Mouse (Mus musculus) midbrain, embryonic 10.5 days (tissue): ENCODE results near the gene Pdf. TPM values are rescaled to one million over a fixed set of nuclear protein-coding genes. Genes with fewer than 3 reads are reported as not detected.
A peak's percentile ranks its signal among the peaks of the same experiment; 100 is the strongest.

Experiments
- DNase-seq: peaks from one replicate; pipeline ENCODE4 v3.0.0-alpha.2; 2017; ENCODE audit warnings: low spot score
- H3K27ac ChIP-seq: fragments of 300-500 bp; sonication (generic); replicated peaks from 2 replicates; pipeline ENCODE4 v1.5.1; 2016; ENCODE audit warnings: mild to moderate bottlenecking
- H3K27me3 ChIP-seq: fragments of 300-500 bp; sonication (generic); 2 replicates; pipeline ENCODE4 v1.6.1; 2016; ENCODE audit warnings: low read depth, mild to moderate bottlenecking; ENCODE audit not compliant: poor library complexity, severe bottlenecking
- H3K36me3 ChIP-seq: fragments of 300-500 bp; sonication (generic); 2 replicates; pipeline ENCODE4 v1.6.1; 2016; ENCODE audit warnings: mild to moderate bottlenecking, moderate library complexity
- H3K4me1 ChIP-seq: fragments of 300-500 bp; sonication (generic); 2 replicates; pipeline ENCODE4 v1.6.1; 2016
- H3K4me3 ChIP-seq: fragments of 300-500 bp; sonication (generic); 2 replicates; pipeline ENCODE4 v1.5.1; 2016; ENCODE audit warnings: mild to moderate bottlenecking, moderate library complexity
- H3K9me3 ChIP-seq: fragments of 300-500 bp; sonication (generic); replicated peaks from 2 replicates; pipeline ENCODE4 v1.6.1; 2016; ENCODE audit warnings: mild to moderate bottlenecking
- WGBS: fragments of 180-500 bp; shearing (Covaris S2); methylation state at CpG from one replicate; pipeline ENCODE4 v1.1.7; 2016; 5-methylcytosine and 5-hydroxymethylcytosine counted together
- polyA plus RNA-seq: library from polyadenylated mRNA; unstranded; fragments of >200 nt; fragmentation: Nextera tagmentation; extraction: Ambion mirVana; gene quantifications from 2 replicates; pipeline ENCODE4 v1.2.1, GENCODE M21; 2016

Gene Pdf
- polyA plus RNA-seq = 44.2 and 48.1 TPM in 2 replicates

DNA sequence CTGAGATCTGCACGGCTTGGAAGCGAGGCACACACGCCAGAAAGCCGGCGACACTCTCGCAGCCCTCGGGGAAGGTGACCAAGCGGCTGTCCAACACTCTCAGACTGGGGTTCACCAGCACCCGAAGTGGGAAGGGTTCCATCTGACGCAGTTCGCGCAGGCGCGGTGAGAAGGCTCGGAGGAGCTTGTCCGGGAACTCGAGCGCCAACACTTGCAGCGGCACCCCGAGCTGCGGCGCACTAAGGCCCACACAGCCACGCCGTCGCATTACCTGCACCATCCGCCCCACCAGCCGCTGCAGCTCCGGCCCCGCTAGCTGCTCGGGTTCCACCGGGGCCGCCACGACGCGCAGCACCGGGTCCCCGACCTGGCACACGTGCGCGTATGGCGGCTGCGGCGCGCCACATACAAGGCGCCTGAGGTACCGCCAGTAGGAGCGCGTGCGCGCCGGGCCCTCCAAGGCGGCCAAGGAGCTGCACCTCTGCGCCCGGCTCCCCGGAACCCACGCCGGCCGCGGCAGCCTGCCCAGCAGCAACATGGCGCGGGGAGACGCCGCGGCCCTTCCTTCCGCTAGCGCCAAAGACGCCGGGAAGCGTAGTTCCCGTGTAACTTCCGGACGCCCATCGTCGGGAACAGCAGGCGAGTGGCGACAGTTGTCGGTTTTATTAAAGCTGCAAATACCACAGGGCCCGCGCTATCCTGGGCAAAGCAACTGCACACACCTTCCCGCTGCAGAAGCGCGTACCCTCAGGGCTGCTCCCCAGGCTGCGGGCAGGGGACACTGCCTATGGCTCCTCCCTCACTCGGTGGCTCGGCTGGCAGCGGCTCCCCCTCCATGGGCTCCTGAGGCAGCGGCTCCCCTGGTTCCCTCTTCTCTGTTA, at the start of gene Pdf:
Gene Pdf (minus strand): TSS at position 554 of the 881 bp plus-strand sequence.
- WGBS = under 1% methylated on average over 87 of the region's 87 CpGs
- DNase-seq = peak; percentile 79
- peaks cover 88% of the 10 kb centered on the region for H3K36me3 ChIP-seq
- peak within 1 kb of the TSS; percentile 89 for H3K27ac ChIP-seq
- no peaks in the 10 kb centered on the region for H3K27me3 ChIP-seq
- H3K4me1 ChIP-seq = peaks cover 26% of the 10 kb centered on the region
- H3K9me3 ChIP-seq = no peaks in the 10 kb centered on the region
- peak within 1 kb of the TSS; percentile 75 for H3K4me3 ChIP-seq

GRCm38 (mm10) chr8:107096366-107097036, 48.1 kb upstream of the Pdf start, which contains the start of gene Terf2:
TSS of gene Terf2 (minus strand) at chr8:107096547.
- Histone ChIP-seq H3K9me3 (no peaks in the 10 kb centered on the region), H3K27ac (peak within 1 kb of the TSS; percentile 97), H3K4me3 (peak within 1 kb of the TSS; percentile 95), H3K4me1 (peaks cover 18% of the 10 kb centered on the region), H3K27me3 (no peaks in the 10 kb centered on the region), H3K36me3 (peaks cover 32% of the 10 kb centered on the region)
- DNase-seq = peak; percentile 97
- 5% methylated on average over 39 of the region's 39 CpGs for WGBS

GRCm38 (mm10) chr8:107095717-107096365, 47.4 kb upstream of the Pdf start:
- Histone ChIP-seq H3K27me3 (no peaks in the 10 kb centered on the region), H3K4me3 (peak overlapping the region; percentile 95), H3K4me1 (peaks cover 18% of the 10 kb centered on the region), H3K27ac (peak overlapping the region; percentile 97), H3K36me3 (peaks cover 38% of the 10 kb centered on the region), H3K9me3 (no peaks in the 10 kb centered on the region)
- DNase-seq = no peak
- under 1% methylated on average over 53 of the region's 53 CpGs for WGBS

DNA sequence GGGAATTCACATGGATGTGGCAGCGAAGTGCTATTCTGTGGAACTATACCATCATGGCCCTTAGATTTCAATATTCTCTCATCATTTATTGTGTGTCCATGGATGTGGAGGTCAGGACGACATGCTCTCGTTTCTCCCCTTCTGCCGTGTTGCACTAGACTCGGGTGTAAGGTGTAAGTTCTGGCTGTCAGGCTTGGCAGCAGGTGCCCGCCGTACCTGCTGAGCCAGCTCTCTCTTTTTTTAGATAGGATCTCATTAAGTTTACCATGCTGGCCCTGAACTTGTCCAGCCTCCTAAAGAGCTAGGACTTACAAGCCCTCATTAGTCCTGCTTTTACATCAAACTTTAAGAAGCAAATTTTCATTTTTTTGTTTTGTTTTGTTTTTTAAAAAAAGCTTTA, 42.1 kb upstream of the Pdf start:
- Histone ChIP-seq H3K36me3 (peaks cover 88% of the 10 kb centered on the region), H3K27ac (no peak overlapping the region), H3K9me3 (no peaks in the 10 kb centered on the region; the same call in 1 of the 2 replicates), H3K27me3 (no peaks in the 10 kb centered on the region), H3K4me3 (no peak overlapping the region), H3K4me1 (peaks cover 18% of the 10 kb centered on the region)
- 97% methylated on average over 7 of the region's 7 CpGs for WGBS
- DNase-seq = no peak

- 95% methylated on average over 5 of the region's 5 CpGs for WGBS
- no peak for DNase-seq
- no peak overlapping the region for H3K27ac ChIP-seq
- peaks cover 93% of the 10 kb centered on the region for H3K36me3 ChIP-seq
- H3K4me3 ChIP-seq = no peak overlapping the region
- no peaks in the 10 kb centered on the region; the same call in 1 of the 2 replicates for H3K9me3 ChIP-seq
- no peaks in the 10 kb centered on the region for H3K27me3 ChIP-seq
- no peaks in the 10 kb centered on the region for H3K4me1 ChIP-seq
Observed at GRCm38 (mm10) chr8:107088526-107089063, 40.2 kb upstream of the Pdf start.

DNA sequence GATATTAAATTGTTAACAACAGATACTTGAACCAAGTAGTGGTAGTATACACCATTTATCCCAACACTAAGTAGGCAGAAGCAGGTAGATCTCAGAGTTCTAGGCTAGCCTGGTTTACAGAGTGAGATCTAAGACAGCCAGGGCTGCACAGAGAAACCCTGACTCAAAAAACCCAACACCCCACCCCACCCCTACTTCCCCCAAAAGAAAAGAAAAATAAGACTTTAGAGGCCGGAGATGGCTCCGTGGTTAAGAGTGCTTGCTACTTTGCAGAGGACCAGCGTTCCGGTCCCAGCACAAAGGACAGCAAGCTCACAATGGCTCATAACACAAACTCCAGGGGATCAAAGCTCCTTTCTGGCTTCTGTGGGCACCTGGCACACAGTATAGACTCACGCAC, 37.6 kb upstream of the Pdf start:
- DNase-seq = no peak
- no peaks in the 10 kb centered on the region; the same call in 1 of the 2 replicates for H3K9me3 ChIP-seq
- H3K36me3 ChIP-seq = peaks cover 95% of the 10 kb centered on the region
- H3K27ac ChIP-seq = no peak overlapping the region
- H3K27me3 ChIP-seq = no peaks in the 10 kb centered on the region
- no peak overlapping the region for H3K4me3 ChIP-seq
- 99% methylated on average over 5 of the region's 5 CpGs for WGBS
- H3K4me1 ChIP-seq = no peaks in the 10 kb centered on the region

DNA sequence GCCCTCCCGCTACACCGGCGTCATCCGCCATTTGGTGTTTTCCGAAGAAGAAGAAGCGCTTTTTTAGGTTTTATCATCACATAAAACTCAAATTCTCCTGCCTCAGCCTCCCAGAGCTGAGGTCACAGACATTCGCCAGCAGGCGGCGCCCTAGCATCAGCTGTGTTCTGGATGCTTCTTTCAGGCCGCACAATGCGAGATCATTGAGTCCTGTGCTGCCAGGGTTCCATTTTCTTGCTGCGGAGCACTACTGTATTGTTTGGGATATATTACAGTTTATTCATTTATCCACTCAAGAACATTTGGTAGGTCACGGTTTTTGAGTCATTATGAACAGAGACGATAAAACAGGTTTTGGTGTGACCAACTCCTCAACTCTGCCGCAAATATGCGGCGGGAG, 36.9 kb upstream of the Pdf start:
- H3K27me3 ChIP-seq = no peaks in the 10 kb centered on the region
- H3K36me3 ChIP-seq = peaks cover 95% of the 10 kb centered on the region
- 98% methylated on average over 17 of the region's 17 CpGs for WGBS
- H3K4me1 ChIP-seq = no peaks in the 10 kb centered on the region
- H3K4me3 ChIP-seq = no peak overlapping the region
- no peaks in the 10 kb centered on the region; the same call in 1 of the 2 replicates for H3K9me3 ChIP-seq
- no peak for DNase-seq
- no peak overlapping the region for H3K27ac ChIP-seq

- Histone ChIP-seq H3K4me1 (no peaks in the 10 kb centered on the region), H3K4me3 (no peak overlapping the region), H3K36me3 (peaks cover 99% of the 10 kb centered on the region), H3K27ac (no peak overlapping the region), H3K9me3 (no peaks in the 10 kb centered on the region), H3K27me3 (no peaks in the 10 kb centered on the region)
- no peak for DNase-seq
- 92% methylated on average over 7 of the region's 7 CpGs for WGBS
Observed at GRCm38 (mm10) chr8:107076239-107076888, 27.9 kb upstream of the Pdf start.

DNA sequence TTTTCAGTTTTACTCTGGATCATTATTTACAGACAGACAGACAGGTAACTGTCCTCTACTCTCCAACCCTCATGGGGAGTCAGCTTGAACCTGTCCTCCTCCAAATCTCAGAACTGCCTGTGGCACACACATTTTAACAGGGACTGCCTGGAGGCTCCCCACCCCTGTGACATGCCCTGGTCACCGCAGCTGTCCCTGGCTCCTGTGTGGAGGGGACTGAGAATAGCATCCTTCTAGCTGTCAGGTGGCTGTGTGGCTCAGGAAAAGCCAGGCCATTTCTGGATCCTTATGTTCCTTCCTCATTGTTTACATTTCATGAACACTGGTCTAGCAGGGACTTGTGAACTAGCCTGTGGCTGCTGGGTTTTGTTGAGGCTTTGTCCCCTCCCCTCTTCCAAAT, 25.7 kb upstream of the Pdf start:
- no peak overlapping the region for H3K4me3 ChIP-seq
- no peaks in the 10 kb centered on the region for H3K27me3 ChIP-seq
- 95% methylated on average over 1 of the region's 1 CpGs for WGBS
- no peak overlapping the region for H3K27ac ChIP-seq
- no peaks in the 10 kb centered on the region for H3K9me3 ChIP-seq
- DNase-seq = no peak
- H3K4me1 ChIP-seq = no peaks in the 10 kb centered on the region
- H3K36me3 ChIP-seq = peaks cover 99% of the 10 kb centered on the region

DNA sequence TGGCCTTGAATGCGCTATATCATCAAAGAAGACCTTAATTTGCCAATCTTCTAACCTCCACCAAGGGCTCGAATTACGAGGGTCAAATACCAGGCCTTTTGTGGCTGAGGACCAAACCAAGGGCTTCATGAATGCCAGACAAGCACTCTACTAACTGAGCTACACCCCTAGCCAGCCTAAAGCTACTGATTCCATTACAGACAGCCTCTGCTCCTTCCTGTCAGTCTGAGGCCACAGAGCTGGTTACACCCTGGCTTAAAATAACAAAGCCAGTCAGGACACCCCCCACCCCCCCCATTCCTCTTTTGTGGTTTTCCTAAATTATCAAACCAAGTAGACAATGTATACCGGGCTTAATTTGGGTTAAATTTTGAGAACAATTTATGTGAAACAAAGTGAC, 25.3 kb upstream of the Pdf start:
- no peak overlapping the region for H3K27ac ChIP-seq
- H3K4me1 ChIP-seq = no peaks in the 10 kb centered on the region
- 89% methylated on average over 4 of the region's 4 CpGs for WGBS
- H3K4me3 ChIP-seq = no peak overlapping the region
- peaks cover 99% of the 10 kb centered on the region for H3K36me3 ChIP-seq
- no peak for DNase-seq
- H3K27me3 ChIP-seq = no peaks in the 10 kb centered on the region
- H3K9me3 ChIP-seq = no peaks in the 10 kb centered on the region

GRCm38 (mm10) chr8:107065511-107066496, 17.4 kb upstream of the Pdf start, which contains the start of gene Tmed6:
TSS of gene Tmed6 (minus strand) at chr8:107065644.
- Histone ChIP-seq H3K27ac (no peak within 1 kb of the TSS), H3K36me3 (peaks cover 27% of the 10 kb centered on the region), H3K27me3 (no peaks in the 10 kb centered on the region), H3K4me3 (no peak within 1 kb of the TSS), H3K4me1 (no peaks in the 10 kb centered on the region), H3K9me3 (no peaks in the 10 kb centered on the region)
- WGBS = 68% methylated on average over 17 of the region's 17 CpGs
- no peak for DNase-seq
